Mouse (Mus musculus): ENCODE data around the gene Map3k20.
A peak's percentile ranks its signal among the peaks of the same experiment; 100 is the strongest.

Map3k20 gene

GRCm38 (mm10) chr2:72376946-72377345 is 91.5 kb downstream of the Map3k20 start:
- DNase-seq (ENCODE audit: low spot score in 2 of 2) = no peak

DNA sequence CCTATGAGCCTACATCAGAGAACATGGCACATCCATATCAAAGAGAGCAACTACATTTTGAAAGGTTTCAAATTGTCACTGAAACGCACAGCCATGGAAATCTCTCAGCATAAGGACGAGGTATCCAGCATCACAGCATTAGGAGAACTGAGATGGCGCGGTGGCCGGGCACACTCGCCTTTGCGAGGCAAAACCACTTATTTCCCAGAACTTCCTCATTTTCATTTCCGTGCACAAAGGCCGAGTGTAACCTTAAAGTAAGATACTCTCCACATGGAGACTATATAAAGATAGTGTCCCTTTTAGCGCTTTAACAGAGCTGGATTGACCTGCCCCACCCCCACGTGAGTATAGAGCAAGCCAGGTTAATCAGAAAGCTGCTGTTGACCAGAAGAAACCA is 94.0 kb downstream of the Map3k20 start:
- peak; percentile 22 to 28 for DNase-seq (ENCODE audit: low spot score in 2 of 2)

DNA sequence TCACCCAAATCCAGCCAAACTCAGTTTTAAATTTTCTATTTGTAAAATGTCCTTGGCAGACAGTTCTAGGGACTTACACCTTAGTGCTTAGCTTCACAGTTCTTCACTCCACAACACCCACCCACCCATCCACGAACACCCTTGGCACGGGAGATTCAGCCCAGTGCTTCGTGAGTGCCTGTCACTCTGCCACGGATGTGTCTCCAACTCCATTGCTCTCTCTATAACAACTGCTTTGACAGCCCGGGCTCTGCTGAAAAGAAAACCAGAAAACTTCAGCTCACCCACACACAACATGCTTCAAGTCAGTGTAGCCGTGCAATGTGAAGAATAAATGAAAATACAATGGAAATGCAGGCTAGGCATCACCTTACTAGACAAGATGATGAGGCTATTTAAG is 97.2 kb downstream of the Map3k20 start:
- DNase-seq (ENCODE audit: low spot score in 2 of 2) = no peak

GRCm38 (mm10) chr2:72383321-72383720 is 97.9 kb downstream of the Map3k20 start:
- DNase-seq (ENCODE audit: low spot score in 2 of 2) = no peak

DNA sequence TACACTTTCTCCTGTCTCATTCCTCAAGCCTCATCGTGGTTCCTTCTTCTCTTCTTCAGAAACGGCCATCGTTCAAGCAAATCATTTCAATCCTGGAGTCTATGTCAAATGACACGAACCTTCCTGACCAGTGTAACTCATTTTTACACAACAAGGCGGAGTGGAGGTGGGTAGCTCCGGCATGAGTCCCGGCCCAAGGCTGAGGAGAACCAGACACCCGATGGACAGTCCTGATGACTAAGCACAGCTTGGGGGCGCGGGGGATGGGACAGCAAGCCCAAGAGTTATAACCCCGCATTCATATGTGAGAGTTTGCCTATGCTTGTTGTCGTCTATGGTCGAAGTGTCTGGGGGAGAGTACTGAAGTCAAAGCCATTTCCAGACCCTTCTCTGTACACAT is 104.0 kb downstream of the Map3k20 start:
- no peak for DNase-seq (ENCODE audit: low spot score in 2 of 2)

DNA sequence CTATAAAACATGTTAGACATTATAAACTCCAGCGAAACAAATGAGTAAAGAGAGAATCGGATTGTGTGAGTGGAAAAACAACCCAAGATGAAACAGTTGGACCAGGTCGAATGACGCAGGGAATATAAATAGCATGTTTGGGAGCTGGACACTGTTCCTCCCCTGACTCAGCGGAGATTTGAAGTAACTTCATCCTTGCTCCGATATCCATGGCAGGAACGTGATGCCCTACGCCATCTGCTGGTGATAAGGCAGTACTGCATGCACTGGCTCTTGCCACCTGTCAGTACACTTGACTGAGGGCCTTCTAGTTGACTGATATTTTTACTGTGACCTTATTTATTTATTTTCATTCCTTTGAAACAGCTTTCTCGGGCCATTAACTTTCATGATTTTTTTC is 104.5 kb downstream of the Map3k20 start:
- peak; percentile 55 to 58 for DNase-seq (ENCODE audit: low spot score in 2 of 2)

- no peak for DNase-seq (ENCODE audit: low spot score in 2 of 2)
These were observed 105.0 kb downstream of the Map3k20 start for GRCm38 (mm10) chr2:72390474-72390873.

DNA sequence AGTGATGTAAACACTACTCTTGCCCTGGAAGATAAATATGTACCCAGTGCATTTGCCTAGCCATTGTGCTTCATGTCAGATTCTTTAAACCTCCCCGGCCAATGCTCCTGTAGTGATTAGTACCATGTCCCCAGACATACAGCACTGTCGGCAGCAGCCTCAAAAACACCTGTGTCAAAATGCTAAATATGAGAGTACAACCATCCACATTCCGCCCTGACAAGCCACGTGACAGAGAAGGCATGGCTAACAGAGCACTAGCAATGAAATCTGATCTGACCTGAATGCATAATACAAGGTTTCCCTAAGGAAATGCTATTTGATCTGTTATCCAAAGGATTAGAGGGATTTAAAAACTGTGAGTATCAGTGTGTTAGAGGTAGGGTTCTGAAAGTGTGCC is 105.6 kb downstream of the Map3k20 start:
- no peak for DNase-seq (ENCODE audit: low spot score in 2 of 2)

DNA sequence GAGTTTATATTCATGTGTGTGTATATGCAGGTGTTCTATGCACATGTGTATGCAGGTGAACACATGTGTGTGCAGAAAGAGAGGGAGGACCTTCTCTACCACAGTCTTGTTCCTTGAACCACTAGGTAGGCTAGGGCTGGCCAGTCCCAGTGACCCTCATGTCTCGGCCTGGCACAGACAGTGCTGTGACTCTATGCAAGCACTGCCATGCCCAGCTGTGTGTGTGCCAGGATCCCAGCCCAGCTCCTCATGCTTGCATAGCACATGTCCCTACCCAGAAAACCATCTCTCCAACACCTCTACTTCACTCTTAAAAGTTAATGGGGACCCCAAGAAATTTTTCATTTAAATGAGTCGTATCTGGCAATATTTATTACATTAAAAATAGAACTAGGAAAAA is 106.3 kb downstream of the Map3k20 start:
- DNase-seq (ENCODE audit: low spot score in 2 of 2) = no peak

DNA sequence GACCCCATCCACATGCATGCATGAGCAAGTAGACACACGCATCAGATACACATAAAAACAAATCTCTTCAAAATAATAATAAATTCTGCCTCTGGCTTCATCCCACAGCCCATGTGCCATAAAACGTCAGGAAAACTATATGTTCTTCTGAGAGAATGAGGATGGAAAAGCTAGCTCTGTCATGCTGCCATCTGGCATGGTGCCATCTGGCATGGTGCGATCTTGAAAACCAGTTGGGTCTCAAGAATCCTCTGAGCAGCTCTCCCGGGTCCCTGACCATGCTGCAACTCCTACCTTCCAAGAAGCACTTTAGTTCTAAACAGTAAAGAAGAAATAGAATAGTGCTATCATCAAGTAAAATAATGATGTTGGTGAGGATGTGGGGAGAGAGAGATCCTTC is 106.9 kb downstream of the Map3k20 start:
- no peak for DNase-seq (ENCODE audit: low spot score in 2 of 2)

- DNase-seq (ENCODE audit: low spot score in 2 of 2) = no peak
These were observed 111.5 kb downstream of the Map3k20 start for GRCm38 (mm10) chr2:72396934-72397333.

- peak in 1 of 2 experiments; percentile 19 for DNase-seq (ENCODE audit: low spot score in 2 of 2)
These were observed 112.8 kb downstream of the Map3k20 start for GRCm38 (mm10) chr2:72398227-72398626.

DNA sequence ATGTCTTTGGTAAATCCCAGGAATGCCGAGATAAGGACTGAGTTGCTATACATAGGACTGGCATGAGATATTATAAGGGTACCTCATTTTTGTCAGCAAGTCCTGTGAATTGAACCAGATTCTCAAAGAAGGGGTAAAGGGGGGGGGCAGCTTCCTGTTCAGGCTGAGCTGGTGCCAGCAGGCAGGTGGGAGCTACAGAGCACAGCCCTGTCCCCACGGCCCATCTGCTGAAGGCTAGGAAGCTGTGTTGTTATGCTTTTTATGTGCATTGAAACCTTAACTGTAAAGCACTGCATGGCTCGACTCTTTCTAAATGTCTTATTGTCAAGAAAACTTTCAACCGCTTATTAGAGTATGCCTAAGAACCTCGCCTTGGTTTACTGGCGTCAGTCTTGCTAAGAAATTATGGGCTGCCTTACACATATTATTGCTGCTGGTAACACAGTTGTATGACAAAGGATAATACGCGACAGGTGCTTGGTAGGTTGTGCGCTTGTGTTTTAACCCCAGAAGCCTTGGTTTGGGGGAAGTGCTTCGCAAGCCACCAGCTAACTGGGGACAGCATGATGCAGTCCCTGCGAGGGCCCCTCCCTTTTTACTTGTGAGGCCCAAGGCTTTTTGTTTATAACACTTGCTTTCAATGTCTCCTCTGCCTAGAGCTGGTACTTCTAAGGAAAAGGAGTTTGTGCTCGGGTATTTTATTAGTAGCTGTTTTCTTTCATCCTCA is 114.2 kb downstream of the Map3k20 start:
- DNase-seq (ENCODE audit: low spot score in 2 of 2) = peak; percentile 26 to 35

- DNase-seq (ENCODE audit: low spot score in 2 of 2) = no peak
These were observed 115.9 kb downstream of the Map3k20 start for GRCm38 (mm10) chr2:72401290-72401689.

DNA sequence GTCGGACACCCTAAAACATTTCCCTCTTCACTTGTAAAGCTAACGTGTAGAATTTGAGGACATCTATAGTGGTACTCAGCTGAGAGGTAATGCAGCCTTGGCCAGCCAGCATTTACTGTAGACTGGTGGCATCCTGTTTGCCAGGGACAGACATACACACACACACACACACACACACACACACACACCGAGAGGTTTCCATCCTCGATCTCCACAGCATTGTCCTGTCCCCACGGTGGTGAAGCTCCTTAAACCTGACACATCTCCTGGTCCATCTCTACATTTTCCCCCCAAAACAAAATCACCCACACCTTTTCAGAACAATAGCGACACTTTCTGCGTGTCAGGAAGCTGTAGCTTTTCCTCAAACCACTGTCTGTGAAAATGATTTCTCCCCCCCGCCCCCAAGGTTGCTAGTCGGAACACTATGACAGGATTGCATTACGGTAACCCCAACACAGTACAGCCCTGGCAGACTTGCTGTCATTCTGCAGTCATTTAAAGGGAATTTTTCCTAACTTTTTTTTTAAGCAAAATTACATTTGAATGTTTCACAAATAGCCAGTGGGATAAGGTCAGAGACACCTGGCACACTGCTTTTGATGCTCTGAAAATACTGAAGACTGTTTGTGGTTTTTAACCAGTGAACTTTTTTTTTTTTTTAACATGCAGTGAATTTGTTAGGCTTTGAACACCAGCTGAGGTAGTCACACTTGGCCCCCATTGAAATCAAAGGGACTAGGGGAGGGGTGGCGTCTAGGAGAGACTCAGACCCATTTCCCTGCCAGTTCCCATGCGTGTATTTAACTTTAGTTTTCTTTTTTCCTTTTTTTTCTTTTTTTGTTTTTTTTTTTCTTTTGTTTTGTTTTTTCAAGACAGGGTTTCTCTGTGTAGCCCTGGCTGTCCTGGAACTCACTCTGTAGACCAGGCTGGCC is 120.5 kb downstream of the Map3k20 start:
- no peak for DNase-seq (ENCODE audit: low spot score in 2 of 2)

DNA sequence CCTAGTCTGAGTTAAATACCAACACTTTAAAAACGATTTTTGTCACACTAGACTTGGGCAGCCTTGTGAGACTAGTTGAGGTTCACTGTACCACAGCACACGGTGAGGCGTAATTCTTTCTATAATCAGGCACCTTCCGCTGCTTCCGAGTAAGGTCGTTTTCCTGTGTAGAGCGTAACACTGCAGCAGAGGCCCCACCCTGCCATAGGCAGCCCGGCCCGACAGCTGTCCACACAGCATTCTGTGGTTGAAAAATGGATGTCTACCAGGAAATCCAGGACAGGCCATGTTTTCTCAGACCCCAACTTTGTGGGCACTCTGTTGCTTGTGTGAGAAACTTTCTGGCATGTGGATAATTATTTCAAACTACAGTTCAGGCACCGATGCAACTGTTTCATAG is 121.3 kb downstream of the Map3k20 start:
- DNase-seq (ENCODE audit: low spot score in 2 of 2) = peak; percentile 21 to 23

DNA sequence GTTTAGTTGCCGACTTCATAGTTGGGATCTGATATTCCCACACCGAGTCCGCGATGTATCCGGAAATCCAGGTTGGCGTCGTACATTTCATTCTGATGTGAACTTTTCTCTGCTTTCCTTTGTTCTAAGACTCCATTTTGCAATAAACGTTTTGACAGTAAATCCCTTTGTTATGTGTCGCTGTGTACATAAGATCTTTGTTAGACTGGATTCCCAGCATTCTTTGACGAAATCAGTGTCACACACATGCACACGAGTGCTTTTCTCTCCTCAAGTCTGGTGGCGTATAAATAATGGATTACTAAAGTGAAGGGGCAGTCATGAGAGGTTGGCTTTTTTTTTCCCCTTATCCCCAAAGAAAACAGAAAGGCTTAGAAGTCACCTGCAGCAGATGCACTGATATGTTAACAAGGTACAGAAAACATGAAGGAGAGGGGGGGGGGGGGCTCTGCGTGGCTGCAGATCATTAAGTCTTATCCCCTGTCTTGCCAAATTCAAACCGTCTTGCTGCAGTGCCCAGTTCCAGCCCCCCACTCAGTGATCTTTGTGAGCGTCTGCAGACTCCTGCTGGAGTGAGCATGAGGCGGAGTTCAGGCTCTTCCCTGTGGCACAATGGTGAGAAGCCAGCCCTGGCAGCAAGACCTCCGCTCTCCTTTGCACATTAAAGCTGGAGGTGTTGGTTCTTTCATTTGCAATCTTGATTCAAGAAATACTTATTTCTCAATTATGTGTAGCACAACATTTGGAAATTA is 122.1 kb downstream of the Map3k20 start:
- DNase-seq (ENCODE audit: low spot score in 2 of 2) = no peak

DNA sequence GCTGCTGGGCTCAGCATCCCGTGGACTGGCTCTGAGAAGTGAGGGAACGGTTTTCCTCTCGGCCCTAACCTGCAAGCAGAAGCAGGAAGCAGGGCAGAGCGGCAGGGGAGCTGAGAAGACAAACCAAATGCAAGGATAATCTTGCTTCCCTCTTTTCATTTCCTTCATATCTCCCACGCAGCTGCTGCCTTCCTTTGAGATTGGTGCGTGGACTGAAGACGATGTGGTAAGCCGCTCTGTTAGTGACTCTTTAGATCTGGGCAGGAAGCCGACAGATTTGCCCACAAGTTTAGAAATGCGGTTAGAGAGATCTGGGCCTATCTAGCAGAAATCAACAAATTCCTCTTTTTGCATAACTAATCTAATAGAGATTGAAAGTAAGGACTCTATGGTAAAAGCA is 124.5 kb downstream of the Map3k20 start:
- no peak for DNase-seq (ENCODE audit: low spot score in 2 of 2)

DNA sequence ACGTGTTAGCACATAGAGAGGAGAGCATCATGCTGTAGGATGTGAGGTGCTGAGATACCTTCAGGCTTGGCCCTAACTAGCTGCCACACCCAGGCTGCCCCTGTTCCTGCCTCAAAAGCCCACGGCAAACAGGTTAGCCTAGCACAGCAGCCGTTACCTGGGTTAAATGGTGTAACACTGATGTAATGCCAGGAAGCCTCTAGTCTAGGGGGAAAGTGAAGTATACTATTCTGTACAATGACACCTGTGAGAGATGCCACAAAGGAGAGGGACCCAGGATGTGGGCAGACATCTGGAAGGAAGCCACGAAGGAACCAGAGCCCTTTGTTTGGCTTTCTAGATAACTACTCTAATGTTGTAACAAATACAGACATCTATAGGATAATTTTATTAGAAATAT is 126.8 kb downstream of the Map3k20 start:
- DNase-seq (ENCODE audit: low spot score in 2 of 2) = no peak

GRCm38 (mm10) chr2:72415416-72415815 is 130.0 kb downstream of the Map3k20 start:
- no peak for DNase-seq (ENCODE audit: low spot score in 2 of 2)

DNA sequence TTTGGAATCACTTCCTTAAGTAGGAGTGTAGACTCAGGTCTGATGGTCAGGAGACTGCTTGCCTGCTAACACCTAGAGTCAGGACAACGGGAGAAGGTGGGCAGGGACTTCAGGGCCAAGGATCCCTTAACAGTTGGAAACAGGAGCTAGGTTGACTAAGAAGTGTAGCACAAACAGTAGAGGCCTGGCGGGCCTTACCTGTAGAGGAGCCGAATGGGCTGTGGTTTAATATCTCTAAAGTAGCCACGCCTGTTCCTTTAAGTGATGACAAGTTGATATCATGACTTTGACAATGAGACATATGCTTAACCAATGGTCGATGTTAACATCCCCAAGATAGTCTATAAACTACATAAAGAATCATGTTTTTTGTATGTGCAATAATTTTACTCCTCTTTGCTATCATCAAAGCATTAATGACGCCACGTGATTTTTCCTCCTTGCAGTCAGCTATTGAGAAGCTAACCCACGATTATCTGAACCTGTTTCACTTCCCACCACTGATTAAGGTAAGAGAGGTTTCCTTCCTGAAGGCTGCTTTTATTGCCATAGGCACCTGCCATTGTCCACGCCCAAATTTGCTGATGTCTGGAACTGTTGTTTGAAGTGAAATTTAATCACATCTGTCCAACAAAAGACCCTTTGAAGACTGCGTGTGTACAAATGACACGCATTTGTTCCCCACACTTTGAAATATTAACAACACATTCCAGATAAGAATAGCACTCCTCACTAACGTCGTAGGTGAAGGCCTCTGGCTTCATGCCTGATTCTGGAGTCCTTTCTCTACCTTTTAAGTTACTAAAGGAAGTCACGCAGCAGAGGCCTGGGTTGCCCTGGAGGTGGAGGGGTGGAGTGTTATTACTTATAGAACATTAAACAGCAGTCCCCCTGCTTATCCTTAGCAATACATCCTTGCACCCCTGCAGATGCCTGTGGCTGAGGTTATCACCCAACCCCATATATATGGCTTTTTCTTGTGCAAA is 131.0 kb downstream of the Map3k20 start:
- no peak for DNase-seq (ENCODE audit: low spot score in 2 of 2)

Measured in spleen, postnatal 36 days (tissue).